Mouse (Mus musculus) inflammation-experienced regulatory T-cells, adult 6 months (primary cell): ENCODE measurements around the gene Paqr4. TPM values are rescaled to one million over a fixed set of nuclear protein-coding genes. Genes with fewer than 3 reads are reported as not detected.
A peak's percentile ranks its signal among the peaks of the same experiment; 100 is the strongest.

Source experiments
- ATAC-seq: one replicate; pipeline ENCODE4 v1.8.0; 2017
- polyA plus RNA-seq, 3 experiments: library from polyadenylated mRNA; unstranded; fragments of 100-300 nt; shearing (Covaris generic); gene quantifications; one replicate each; pipeline ENCODE4 v1.2.1; 2017

The Paqr4 gene
- polyA plus RNA-seq, 3 experiments from 2014 or later, result 1.3 to 7.2 (median 2.5) TPM

- ATAC-seq, result peak; percentile 80
Measured at GRCm38 (mm10) chr17:23748631-23749391, 8.1 kb upstream of the Paqr4 start.

GRCm38 (mm10) chr17:23748026-23748425, 7.4 kb upstream of the Paqr4 start:
- no peak for ATAC-seq

- ATAC-seq, result no peak
Measured at GRCm38 (mm10) chr17:23747471-23747870, 6.8 kb upstream of the Paqr4 start.

GRCm38 (mm10) chr17:23746767-23747166, 6.1 kb upstream of the Paqr4 start:
- no peak for ATAC-seq

- ATAC-seq, result peak; percentile 25
Measured at GRCm38 (mm10) chr17:23746311-23746710, 5.6 kb upstream of the Paqr4 start.

- no peak for ATAC-seq
Measured at GRCm38 (mm10) chr17:23745301-23746251, 4.9 kb upstream of the Paqr4 start, which contains the start of gene Kremen2. Gene Kremen2, minus strand, starts transcription at chr17:23745833.

- ATAC-seq, result no peak
Measured at GRCm38 (mm10) chr17:23744651-23745050, 4.0 kb upstream of the Paqr4 start.

GRCm38 (mm10) chr17:23744076-23744475, 3.4 kb upstream of the Paqr4 start:
- no peak for ATAC-seq

GRCm38 (mm10) chr17:23742941-23743340, 2.3 kb upstream of the Paqr4 start:
- no peak for ATAC-seq

GRCm38 (mm10) chr17:23742210-23742793, 1.6 kb upstream of the Paqr4 start:
- ATAC-seq, result peak; percentile 25

GRCm38 (mm10) chr17:23741359-23742209, 917 bp upstream of the Paqr4 start:
- no peak for ATAC-seq

GRCm38 (mm10) chr17:23740136-23740584, 507 bp downstream of the Paqr4 start:
- ATAC-seq, result peak; percentile 81

GRCm38 (mm10) chr17:23739202-23740135, 1.2 kb downstream of the Paqr4 start:
- ATAC-seq, result peak; percentile 26

- ATAC-seq, result no peak
Measured at GRCm38 (mm10) chr17:23738836-23739201, 1.8 kb downstream of the Paqr4 start.

- ATAC-seq, result no peak
Measured at GRCm38 (mm10) chr17:23737493-23738445, 2.9 kb downstream of the Paqr4 start.

- ATAC-seq, result no peak
Measured at GRCm38 (mm10) chr17:23734341-23734740, 6.3 kb downstream of the Paqr4 start.

GRCm38 (mm10) chr17:23730441-23730840, 10.2 kb downstream of the Paqr4 start:
- ATAC-seq, result no peak

GRCm38 (mm10) chr17:23726758-23727142, 13.9 kb downstream of the Paqr4 start:
- no peak for ATAC-seq

GRCm38 (mm10) chr17:23725999-23726757, 14.5 kb downstream of the Paqr4 start, which contains the start of gene Pkmyt1:
Gene Pkmyt1, plus strand, starts transcription at chr17:23726336.
- peak; percentile 98 for ATAC-seq
